Mouse (Mus musculus) kidney, postnatal 36 days (tissue): ENCODE measurements around the gene Nudt16l1.

Source experiments
- DNase-seq, 2 experiments: peaks; one replicate each; pipeline ENCODE4 v3.0.0; 2021 to 2022; ENCODE audit warnings: mixed read lengths in 2 of 2

Gene Nudt16l1

GRCm38 (mm10) chr16:4938461-4938860 is at the start of gene Nudt16l1:
Nudt16l1 (plus strand) TSS chr16:4938761.
- DNase-seq, result no peak

GRCm38 (mm10) chr16:4890201-4890709 is 48.3 kb upstream of the Nudt16l1 start:
- DNase-seq, result no peak

GRCm38 (mm10) chr16:4892171-4892570 is 46.4 kb upstream of the Nudt16l1 start:
- no peak for DNase-seq

- peak in 1 of 2 experiments; percentile 30 for DNase-seq
Observed at GRCm38 (mm10) chr16:4894201-4894908, 44.2 kb upstream of the Nudt16l1 start.

GRCm38 (mm10) chr16:4896249-4897027 is 42.1 kb upstream of the Nudt16l1 start:
- DNase-seq, result peak; percentile 74 to 92

GRCm38 (mm10) chr16:4897146-4897730 is 41.3 kb upstream of the Nudt16l1 start:
- DNase-seq, result no peak

- no peak for DNase-seq
Observed at GRCm38 (mm10) chr16:4898881-4899280, 39.7 kb upstream of the Nudt16l1 start.

- DNase-seq, result no peak
Observed at GRCm38 (mm10) chr16:4899711-4900110, 38.9 kb upstream of the Nudt16l1 start.

GRCm38 (mm10) chr16:4901167-4901566 is 37.4 kb upstream of the Nudt16l1 start:
- DNase-seq, result peak; percentile 80 to 83

GRCm38 (mm10) chr16:4902390-4902789 is 36.2 kb upstream of the Nudt16l1 start:
- DNase-seq, result no peak

- DNase-seq, result peak; percentile 61 to 63
Observed at GRCm38 (mm10) chr16:4903491-4904102, 35.0 kb upstream of the Nudt16l1 start.

GRCm38 (mm10) chr16:4904878-4905277 is 33.7 kb upstream of the Nudt16l1 start:
- DNase-seq, result no peak

- DNase-seq, result no peak
Observed at GRCm38 (mm10) chr16:4905591-4905990, 33.0 kb upstream of the Nudt16l1 start.

- DNase-seq, result no peak
Observed at GRCm38 (mm10) chr16:4906559-4906958, 32.0 kb upstream of the Nudt16l1 start.

- peak; percentile 57 to 69 for DNase-seq
Observed at GRCm38 (mm10) chr16:4907386-4907785, 31.2 kb upstream of the Nudt16l1 start.

- no peak for DNase-seq
Observed at GRCm38 (mm10) chr16:4907972-4908371, 30.6 kb upstream of the Nudt16l1 start.

- peak in 1 of 2 experiments; percentile 57 for DNase-seq
Observed at GRCm38 (mm10) chr16:4909745-4910144, 28.8 kb upstream of the Nudt16l1 start.

GRCm38 (mm10) chr16:4910758-4911157 is 27.8 kb upstream of the Nudt16l1 start:
- no peak for DNase-seq

GRCm38 (mm10) chr16:4912074-4912648 is 26.4 kb upstream of the Nudt16l1 start:
- DNase-seq, result peak; percentile 40 to 41

GRCm38 (mm10) chr16:4912907-4913782 is 25.4 kb upstream of the Nudt16l1 start:
- peak in 1 of 2 experiments; percentile 32 for DNase-seq
